Mouse (Mus musculus) c-Kit-positive CD71-positive TER-119-negative erythroid progenitor cells, embryonic 14.5 days (primary cell): ENCODE measurements around the gene Ly6g6d.

Experiments
- DNase-seq: peaks from one replicate; pipeline ENCODE4 v3.0.0-alpha.2; 2013; ENCODE audit warnings: low read depth

The Ly6g6d gene

DNA sequence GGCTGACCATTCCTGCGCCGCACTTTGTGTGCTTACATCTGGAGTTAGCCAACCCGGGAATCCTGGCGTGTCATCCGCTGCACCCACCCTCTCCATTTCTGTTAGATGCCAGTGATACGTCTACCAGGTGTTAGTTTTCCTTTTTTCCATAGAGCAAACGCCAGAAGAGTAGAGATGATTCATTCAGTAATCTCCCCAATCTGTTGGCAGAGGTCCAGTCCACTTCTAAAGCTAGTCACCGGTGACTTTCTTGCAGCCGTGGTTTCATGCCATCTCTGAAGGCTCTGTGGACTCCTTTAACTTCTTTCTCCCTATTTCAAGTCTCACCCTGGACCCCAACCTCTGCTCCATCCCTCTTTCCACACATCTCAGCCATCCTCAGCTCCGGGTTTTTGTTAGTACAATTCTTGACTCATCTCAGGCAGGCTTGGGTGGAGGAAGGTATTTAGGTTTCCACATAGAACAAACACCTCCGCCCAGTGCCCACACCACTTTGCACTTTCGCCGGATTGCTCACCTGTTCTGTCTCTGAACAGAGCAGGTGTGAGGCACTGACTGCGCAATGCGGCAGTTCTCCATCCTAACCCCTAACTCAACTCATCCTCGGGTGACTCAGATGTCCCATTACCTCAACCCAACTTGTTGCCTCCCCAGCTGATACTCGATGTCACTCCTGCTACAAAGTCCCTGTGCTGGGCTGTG lies 9.5 kb downstream of the Ly6g6d start:
- no peak for DNase-seq

DNA sequence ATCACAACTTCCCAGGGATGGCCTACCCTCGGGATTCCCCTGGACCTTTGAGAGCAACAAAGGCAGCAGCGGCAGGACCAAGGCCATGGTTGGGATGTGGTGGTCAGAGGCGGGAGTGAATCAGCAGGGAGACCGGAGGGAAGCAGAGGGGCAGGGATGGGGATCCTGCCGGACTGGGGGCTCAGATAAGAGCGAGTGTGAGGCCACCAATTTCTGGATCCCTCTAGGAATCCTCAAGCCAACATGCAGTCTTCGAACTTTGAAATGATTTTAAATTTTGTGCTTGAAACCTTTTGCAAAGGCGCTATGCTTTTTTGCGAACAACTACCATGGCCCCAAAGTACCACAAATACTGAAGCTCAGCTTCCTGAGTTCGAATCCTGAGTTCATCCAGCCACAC lies 11.8 kb downstream of the Ly6g6d start, which contains the start of gene Mpig6b:
Gene Mpig6b, minus strand, starts transcription at position 101 of the 400 bp plus-strand sequence.
- DNase-seq = no peak

GRCm38 (mm10) chr17:35064951-35065947 lies 12.6 kb downstream of the Ly6g6d start, which contains the start of gene Ly6g6c:
Gene Ly6g6c (plus strand): TSS chr17:35065388.
- DNase-seq = no peak

DNA sequence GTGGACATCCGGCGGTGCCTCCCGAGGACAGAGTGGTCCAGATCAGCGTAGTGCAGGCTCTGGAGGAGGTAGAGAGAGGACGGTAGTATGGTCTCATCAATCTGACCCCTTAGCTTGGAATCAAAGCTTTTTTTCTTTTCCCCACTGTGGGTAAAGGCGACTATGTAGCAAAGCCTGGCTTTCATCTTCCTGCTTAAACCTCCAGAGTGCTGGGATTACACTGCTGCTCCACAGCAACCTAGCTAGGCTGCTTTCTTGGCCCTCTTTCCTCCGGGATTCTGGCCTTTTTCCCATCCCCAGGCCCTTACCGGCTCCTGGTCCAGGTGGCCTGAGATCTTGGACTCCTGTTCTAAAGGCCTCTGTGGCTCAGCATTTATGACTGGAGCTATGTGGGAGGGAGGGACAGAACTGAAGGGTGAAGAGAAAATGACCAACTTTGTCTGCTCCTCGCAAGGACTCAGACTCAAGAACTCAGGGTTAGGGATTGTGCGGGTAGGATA lies 13.4 kb downstream of the Ly6g6d start:
- DNase-seq = no peak

DNA sequence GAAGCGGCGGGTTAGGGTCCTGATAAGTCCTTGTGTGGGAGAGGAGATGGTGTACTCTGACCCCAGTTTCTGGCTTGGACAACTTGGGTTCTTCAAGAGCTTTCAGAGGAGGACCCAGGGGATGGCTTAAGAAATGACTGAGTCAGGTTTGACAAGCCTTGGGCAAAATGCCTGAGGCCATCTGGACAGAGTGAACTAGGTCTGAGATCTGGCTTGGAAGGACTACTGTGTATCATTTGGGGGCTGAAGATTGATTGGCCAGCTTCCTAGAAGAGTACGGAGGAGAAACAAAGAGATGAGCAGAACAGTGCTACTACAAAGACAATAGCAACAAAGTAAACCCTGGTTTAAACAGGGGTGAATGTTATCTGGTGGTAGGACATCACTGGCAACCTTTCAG lies 14.4 kb downstream of the Ly6g6d start:
- DNase-seq = no peak

DNA sequence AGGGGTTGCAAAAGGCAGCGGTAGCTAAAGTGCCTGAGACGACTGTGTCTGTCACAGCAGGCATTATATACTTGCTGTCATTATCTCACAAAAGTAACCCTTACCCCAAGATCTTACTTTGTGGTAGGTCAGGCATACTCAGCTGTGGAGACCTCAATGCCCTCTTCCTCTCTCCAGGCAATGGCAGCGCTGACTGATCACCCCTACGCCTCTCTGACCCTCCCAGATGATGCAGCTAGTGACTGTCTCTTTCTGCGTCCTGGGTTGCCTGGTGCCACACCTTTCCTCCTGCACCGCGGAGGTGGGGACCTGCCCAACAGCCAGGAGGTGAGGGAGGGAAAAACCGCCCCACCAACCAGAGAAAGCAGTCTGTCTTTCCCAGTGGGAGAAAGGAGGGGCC lies 16.6 kb downstream of the Ly6g6d start:
- no peak for DNase-seq

DNA sequence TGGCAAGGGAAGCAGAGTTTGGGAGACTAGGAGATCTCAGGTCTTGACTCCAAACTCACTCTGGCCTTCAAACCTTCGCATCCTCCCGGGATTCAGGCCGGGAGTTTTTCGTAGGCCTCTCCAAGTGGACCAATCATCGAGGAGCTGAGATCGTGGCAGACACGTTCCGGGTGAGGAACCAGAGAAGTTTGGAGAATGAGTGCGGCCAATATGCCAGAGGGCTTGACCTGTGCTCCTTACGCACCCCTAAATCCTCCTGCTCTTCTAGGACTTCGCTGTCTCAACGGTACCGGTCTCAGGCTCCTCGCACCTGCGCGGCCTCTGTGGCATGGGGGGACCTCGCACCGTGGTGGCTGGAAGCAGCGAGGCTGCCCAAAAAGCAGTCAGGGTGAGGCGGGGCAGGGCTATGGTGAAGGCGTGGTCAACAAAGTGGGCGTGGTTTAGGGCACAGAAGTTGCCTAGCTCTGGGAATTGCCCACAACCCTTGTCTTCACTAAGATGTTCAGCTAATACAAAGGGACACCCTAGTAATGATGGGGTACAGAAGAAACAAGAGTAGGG lies 17.0 kb downstream of the Ly6g6d start:
- DNase-seq = no peak

GRCm38 (mm10) chr17:35060071-35060470 lies 17.8 kb downstream of the Ly6g6d start:
- DNase-seq = no peak

- no peak for DNase-seq
Measured at GRCm38 (mm10) chr17:35058911-35059892, 18.7 kb downstream of the Ly6g6d start, which contains the start of gene Ddah2. Gene Ddah2 (plus strand): TSS chr17:35059035.

DNA sequence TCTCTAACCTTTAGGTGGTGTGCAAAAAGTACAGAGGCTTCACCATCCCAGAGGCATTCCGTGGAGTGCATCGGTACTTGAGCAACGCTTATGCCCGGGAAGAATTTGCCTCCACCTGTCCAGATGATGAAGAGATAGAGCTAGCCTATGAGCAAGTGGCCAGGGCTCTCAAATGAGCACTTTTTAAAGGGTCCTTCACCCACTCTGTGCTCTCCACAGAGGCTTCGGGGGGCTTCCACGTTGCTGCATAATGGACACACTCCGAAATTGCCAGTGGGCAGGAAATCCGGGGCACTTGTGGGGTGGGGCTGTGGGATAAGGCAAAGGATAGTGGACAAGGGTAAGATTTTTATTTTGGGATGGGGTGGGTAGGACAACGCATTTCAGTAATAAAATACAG lies 19.5 kb downstream of the Ly6g6d start:
- DNase-seq = no peak

DNA sequence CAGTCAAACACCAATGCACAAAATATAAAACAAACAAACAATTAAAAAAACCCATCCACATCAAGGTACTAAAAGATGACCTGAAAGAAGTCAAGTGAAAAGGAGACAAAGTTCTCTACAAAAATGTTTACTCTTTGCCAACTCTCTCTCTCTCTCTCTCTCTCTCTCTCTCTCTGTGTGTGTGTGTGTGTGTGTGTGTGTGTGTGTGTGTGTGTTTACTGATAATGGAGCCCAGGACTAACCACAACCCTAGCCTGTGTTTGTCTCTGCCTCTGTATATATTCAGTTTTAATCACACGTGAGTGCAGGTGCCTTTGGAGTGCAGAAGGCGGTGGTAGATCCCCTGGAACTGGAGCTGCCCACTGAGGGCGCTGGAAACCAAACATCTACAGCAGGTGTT lies 20.8 kb downstream of the Ly6g6d start:
- DNase-seq = no peak

GRCm38 (mm10) chr17:35055691-35056495 lies 22.0 kb downstream of the Ly6g6d start:
- DNase-seq = no peak

- no peak for DNase-seq
Measured at GRCm38 (mm10) chr17:35052271-35052798, 25.5 kb downstream of the Ly6g6d start.

- DNase-seq = peak; percentile 73
Measured at GRCm38 (mm10) chr17:35051156-35052086, 26.4 kb downstream of the Ly6g6d start.

DNA sequence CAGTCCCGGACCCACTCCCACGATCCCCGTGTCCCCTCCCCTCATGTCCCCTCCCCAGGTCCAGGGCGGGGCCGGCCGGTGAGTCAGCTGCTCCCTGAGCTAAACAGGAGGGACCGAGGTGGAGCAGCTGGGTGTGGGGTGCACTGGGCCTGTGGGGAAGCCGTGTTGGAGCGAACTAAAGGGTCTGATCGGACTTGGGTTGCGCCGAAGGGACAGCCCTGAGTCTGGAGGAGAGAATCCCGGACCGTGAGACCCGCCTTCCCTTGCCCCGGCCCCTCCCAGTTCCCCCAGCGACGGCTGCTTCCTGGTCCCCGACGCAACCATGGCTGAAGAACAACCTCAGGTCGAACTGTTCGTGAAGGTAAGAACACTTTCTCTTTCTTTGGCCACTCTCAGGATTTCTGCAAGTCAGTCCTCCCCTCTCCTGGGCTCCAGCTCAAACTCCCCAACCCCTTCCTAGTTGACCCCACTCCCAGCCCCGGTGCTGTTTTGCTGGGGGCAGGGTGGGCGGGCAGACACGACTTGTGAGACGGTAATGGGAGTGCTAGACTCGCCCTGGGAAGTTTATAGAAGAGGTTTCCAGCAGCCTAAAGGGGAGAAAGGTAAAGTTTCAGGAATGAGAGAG lies 27.6 kb downstream of the Ly6g6d start:
- DNase-seq = no peak

DNA sequence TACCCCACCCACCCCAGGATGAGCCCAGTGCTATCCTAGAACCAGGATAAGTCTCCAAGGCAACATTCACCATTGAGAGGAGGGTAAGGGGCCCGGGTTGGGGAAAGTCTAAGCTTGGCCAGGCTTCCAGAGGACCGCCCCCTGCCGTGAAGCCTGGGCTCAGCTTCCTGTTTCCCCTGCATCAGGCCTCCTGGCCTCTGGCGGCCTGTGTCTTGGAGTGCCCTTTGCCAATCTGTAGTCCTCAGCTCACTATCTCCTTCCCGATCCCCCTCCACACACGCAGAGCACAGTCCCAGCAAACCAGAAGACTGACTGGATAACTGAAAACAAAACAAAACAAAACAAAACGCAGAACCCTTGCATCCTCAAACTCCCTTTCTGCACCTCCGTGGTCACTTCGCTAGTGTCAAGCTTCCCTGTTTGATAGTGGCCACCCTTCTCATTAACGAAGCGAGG lies 28.3 kb downstream of the Ly6g6d start, which contains the start of gene Clic1:
Gene Clic1, plus strand, starts transcription at position 406 of the 456 bp plus-strand sequence.
- DNase-seq = no peak

DNA sequence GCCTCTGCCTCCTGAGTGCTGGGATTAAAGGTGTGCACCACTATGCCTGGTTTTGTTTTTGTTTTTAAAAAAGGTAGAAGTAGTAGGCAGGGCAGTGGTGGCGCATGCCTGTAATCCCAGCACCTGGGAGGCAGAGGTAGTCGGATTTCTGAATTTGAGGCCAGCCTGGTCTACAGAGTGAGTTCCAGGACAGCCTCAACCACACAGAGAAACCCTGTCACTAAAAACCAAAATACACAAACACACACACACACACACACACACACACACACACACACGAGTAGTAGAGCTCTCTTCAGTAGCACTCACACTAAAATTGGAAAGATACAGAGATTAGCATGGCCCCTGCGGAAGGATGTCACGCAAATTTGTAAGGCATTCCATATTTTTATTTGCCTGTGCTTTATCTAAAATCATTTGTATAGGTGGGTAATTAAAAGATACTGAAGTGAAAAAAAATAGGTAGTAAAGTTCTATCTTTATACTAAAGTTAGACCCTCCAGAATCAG lies 28.9 kb downstream of the Ly6g6d start:
- no peak for DNase-seq
